Mouse (Mus musculus) right cerebral cortex, postnatal 4 days (tissue): ENCODE data around the gene Sdsl.
A peak's percentile ranks its signal among the peaks of the same experiment; 100 is the strongest.

Source experiments
- DNase-seq: peaks from one replicate; pipeline ENCODE4 v3.0.0-alpha.2; 2022

The Sdsl gene

DNA sequence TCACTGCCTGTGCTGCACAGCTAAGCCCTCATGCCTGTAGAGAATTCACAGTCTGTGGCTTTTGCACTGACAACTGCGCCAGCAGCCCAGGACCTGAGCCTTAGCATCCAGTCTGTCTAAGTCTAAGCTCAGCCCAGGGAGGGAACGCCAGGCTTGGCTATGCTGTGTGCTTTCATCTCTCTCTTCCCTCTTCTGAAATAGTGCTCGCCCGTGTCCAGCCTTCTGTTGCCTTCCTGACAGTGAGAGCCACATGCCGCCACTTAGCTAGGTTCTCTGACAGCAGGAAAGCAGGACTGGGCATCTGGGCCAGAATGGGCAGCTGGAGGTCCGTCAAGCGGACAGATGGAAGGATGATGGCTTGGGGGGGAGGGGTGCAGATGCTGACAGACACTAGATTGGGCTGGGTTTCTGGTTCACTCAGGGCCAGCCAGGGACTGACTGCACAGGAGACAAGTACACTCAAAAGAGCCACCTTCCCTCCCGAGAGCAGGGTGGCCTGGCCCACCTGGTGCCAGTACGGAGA is 21.3 kb upstream of the Sdsl start:
- DNase-seq, result no peak

DNA sequence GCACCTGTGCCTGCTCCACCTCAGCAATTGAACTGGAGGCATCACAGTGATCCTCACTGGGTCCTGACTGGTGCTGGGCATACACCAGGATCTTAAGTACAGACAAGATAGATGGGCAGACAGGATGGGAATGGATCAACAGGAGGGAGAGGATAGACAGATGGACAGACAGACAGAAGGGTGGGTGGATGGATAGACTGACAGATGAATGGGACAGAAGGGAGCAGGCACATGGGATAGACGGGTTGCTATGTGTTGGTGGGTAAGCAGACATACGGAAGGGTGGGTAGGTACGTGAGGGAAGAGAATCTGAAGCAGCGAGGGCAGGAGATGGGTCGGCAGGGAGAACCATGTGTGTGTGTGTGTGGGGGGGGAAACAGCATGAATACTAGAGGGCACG is 20.8 kb upstream of the Sdsl start:
- no peak for DNase-seq

DNA sequence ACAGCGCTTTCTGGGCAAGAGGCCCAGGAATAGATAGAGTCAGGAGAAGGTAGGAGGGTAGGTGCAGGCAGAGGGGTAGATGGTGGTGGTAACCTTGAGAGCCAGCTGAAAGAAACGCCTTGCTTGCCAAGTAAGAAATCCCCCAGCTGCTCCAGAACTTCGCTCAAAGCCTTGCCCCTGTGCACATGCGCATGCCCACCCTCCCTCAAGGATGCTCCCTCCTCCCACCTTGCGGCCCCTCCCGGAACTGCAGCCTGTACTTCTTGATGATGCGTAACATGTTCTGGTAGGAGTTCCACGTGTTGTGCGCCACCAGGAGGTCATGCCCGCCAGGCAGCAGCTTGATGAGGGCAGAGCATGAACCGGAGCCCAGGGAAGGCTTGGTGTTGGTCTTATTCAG is 19.8 kb upstream of the Sdsl start:
- DNase-seq, result peak; percentile 57

DNA sequence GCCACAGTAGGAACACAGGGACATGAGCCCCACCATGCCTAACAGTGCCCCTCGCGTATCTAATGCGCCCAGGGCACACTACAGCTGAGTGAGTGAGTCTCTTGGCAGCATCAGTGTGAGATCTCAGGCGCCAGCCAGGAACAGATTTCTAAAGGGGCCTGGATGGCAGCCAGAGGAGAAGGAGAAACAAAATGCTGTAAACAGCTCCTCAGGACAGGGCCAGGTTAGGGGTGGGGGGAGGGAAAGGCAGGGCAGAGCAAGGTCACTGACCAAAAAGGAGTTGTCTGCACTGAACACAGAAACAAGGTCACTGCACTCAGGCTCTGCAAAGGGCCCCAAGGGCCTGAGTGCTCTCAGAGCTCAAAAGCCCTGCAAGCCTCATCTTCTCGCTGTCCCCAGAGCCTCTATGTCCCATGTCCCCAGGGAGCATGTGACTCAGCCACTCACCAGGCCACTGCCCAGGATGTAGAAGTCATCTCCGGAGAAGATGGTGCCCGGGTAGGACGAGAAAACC is 18.1 kb upstream of the Sdsl start:
- DNase-seq, result peak; percentile 60

DNA sequence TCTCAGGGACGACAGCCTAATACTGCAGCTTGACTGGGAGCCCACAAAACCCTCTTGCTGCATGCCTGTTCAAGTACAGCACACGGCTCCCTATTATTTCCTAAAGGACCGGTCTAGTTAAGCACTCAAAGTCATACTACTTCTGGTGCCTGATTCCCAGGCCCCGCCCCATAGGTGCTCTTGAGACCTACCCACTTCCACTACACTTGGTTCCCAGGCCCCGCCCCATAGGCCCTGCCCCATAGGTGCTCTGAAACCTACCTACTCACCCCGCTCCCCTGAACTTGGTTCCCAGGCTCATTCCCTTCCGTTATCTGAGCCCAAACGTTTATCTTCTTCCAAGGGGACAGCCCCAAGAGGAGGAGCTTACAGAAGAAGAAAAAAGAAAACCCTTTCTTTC is 15.2 kb upstream of the Sdsl start:
- no peak for DNase-seq

DNA sequence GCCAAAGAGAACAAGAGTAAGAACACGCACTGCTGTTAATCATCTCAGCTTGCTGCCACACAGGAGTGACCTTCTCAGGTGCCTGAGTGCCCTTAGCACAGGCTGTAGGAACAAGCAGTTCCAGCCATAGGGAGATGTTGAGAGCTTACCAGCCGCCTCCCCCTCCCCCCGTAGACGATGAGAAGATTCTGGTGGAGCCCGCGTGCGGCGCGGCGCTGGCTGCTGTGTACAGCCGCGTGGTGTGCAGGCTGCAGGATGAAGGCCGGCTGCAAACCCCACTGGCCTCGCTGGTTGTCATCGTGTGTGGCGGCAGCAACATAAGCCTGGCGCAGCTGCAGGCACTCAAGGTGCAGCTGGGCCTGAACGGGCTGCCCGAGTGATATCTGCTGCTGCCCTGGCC is 10.8 kb upstream of the Sdsl start:
- no peak for DNase-seq

DNA sequence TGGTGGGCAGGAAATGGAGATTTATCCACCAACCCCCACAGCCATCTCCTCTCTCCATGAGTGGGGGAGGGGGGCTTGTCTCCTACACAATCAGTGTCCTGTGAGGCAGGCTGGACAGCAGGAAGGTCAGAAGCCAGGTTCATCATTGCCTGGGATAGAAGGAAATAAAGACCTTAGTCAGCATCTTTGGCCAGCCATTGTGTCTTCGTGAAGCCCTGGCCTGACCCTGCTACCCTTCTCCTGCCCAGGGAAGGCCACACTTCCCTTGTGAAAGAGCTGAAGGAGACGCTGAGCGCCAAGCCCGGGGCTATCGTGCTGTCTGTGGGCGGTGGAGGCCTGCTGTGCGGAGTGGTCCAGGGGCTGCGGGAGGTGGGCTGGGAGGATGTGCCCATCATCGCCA is 8.6 kb upstream of the Sdsl start:
- no peak for DNase-seq

DNA sequence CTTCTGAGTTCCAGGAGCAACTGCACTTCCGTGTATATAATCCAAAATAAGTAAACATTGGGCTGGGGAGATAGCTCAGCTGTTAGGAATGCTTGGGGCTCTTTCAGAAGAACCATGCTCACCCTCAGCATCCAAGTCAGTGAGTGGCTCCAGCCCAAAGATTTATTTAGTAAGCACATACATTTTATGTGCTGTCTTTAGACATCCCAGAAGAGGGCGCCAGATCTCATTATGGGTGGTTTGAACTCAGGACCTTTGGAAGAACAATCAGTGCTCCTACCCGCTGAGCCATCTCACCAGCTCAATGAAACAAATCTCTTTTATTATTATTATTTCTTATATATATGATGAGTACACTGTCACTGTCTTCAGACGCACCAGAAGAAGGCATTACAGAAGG is 6.9 kb upstream of the Sdsl start:
- no peak for DNase-seq

DNA sequence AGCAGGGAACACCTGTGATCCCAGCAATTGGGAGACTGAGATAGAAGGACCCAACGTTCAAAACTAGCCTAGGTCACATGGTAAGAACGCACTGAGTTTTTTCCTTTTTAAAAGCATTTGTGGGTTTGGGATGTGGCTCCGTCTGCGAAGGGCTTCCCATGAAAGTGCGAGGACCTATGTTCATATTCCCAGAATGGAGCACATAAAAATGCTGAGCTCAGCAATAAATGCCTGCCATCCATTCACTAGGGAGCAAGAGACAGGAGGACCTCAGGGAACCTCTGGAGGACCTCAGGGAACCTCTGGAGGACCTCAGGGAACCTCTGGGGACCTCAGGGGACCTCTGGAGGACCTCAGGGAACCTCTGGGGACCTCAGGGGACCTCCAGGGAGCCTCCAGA is 5.4 kb upstream of the Sdsl start:
- no peak for DNase-seq

DNA sequence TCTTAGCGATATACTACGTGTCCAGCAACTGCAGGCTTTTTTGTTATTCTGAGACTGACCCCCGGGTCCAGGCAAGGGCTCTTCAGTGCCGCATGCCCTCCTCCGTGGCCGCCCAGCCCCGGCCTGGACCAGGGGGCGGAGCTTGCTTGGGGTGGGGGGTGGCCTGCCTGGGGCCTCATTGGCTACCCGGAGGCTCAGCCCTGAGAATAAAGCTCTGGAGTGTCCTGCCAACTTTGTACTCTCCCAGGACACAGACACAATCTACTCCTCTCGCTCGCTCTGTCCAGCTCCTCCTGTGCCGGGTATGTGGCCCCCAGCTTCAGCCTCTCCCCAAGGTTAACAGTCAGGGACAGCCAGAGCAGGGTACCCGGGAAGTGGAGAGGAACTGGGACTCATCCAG is 3.7 kb upstream of the Sdsl start, which contains the start of gene Sds:
Gene Sds, plus strand, starts transcription at position 231 of the 400 bp plus-strand sequence.
- no peak for DNase-seq

DNA sequence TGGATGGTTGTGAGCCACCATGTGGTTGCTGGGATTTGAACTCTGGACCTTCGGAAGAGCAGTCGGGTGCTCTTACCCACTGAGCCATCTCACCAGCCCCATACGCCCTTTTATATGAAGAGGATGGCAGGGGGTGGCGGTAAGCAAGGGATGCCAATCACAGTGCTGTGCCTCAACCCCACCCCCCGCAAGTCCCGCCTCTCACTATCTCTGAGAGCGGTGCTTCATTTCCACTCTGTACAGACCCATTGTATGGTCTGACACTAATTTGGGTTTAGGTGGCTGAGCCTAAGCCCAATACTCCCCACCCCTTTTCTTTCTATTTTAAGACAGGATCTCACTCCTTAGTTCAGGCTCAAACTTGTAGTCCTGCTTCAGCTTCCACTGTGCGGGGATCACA is 3.3 kb upstream of the Sdsl start:
- DNase-seq, result no peak

DNA sequence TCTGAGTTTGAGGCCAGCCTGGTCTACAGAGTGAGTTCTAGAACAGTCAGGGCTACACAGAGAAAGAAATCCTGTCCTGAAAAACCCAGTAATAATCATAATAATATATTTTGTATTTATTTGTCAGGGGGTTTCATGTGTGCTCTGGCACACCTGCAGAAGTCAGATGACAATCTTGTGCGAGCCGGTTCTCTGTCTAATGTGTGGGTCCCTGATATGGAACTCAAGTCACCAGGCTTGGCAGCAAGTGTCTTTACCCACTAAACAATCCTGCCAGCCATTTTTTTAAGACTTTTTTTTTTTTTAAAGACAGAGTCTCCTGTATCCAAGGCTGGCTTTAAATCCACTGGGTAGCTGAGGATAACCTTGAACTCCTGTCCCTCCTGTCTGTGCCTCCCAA is 751 bp upstream of the Sdsl start:
- DNase-seq, result no peak

DNA sequence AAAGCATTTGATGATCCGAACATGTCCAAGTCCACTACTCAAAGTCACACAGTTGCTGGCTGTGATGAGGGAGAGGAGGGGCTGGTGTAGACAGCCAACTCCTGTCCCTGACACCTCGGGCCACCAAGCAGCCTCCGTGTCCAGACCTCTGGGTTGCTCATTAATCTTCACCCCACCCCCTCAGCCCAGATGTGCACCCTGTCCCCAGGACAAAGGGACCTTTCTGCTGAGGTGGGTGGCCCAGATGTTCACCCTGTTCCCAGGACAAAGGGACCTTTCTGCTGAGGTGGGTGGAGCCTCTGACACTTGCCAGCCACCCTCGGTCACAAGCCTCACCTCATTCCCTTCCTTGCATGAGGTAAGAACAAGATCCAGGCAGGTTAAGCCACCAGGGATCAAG is 1.1 kb downstream of the Sdsl start:
- no peak for DNase-seq

DNA sequence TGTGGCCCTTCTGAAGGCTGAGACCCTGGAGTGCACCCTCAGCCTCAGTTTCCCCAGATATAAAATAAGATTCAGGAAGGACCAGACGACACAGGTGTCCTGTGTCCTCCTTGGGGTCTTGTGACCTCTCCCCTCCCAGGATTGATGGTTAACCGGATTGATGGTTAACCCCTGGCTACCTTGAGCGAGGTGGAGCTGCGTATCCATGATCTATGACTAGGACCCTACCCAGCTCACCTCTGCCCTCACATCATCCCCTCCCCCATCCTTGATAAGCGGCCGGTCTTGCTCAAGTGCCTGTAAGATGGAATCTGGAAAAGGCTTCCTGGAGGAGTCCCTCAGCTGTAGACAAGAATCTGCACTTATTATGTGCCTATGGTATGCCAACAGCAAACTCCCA is 3.8 kb downstream of the Sdsl start:
- DNase-seq, result no peak

DNA sequence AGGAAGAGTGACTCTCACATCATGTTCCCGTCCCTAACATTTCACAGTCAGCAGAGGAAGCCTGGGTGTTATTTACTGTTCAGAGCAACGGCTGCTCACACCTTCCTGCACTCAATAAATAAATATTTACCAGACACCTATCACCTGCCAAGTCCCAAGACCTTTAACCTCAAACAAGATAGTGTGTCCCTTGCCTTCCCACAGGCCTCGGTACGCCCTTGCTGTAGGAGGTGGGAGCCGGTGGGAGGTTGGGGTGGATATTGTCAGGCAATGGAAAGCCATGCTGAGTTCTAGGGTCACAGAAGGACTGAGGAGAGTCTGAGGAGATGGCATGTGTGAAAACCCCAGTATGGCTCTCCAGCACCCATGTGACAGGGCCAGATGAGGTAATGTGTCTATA is 4.3 kb downstream of the Sdsl start:
- DNase-seq, result no peak

DNA sequence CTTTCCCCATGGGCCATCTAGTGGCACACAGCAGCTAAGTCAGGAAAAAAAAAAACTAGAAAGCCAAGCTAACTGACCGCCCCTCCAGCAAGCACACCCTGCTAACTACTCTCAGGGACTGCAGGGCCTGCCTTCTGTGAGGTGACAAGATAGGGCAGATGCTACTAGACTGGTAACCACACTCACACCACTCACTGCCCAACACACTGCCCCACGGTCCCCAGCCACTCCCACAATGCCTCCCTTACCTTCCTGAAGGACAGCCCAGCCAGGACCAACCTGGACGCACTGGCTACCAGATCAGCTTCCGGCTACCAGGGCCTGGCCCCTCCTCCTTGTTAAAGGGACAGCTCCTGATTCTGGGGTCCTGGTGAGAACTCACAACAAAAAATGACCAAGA is 5.6 kb downstream of the Sdsl start:
- DNase-seq, result no peak

DNA sequence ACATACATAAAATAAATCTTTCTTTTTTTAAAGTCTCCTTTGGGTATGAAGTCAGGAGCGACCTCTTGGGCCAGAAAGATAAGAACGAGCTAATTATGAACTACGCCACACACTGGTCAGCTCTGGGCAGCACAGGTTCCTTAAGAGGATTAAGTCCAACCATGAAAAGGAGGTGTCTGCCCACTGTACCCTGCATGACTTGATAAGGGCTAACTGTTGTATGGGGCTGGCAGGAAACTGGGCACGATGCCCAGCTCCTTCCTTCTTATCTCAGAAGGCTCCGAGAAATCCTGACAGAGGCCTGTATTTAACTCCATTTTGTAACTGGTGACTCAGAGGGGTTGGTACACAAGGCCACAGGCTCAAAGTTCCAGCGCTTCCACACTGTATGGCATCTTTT is 6.8 kb downstream of the Sdsl start:
- DNase-seq, result no peak

DNA sequence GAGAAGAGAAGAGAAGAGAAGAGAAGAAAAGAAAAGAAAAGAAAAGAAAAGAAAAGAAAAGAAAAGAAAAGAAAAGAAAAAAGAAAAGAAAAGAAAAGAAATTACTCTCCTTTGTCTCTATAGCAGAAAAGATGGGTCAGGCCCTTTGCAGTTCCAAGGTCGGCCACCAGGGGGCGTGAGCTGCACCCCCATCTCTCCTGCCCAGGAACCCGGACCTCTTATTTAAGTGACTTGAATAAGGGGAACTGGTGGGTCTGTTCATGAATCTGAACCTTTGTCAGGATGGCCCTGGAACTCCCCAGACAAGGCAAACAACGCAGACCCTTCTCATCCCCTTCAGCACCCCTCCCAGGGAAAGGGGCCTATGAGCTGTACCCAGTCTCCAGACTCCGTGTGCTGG is 7.5 kb downstream of the Sdsl start:
- DNase-seq, result no peak

DNA sequence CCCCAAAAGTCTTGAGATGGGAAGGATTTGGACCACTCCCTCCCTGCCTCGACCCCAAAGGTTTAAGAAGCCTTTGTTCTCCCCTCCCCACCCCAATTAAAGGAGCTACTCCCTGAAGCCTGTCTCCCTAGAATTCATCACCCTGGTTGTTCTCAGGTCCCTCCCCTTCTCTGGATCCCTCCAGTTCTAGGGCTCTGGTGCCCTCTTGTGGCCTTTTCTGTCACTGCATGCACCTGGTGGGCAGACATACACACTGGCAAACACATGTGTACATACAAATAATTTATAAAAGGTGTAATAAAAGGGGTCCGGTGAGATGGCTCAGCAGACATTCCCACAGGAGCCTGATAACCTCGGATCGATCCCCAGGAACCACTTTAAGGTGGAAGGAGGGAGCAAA is 8.3 kb downstream of the Sdsl start:
- DNase-seq, result peak; percentile 51

DNA sequence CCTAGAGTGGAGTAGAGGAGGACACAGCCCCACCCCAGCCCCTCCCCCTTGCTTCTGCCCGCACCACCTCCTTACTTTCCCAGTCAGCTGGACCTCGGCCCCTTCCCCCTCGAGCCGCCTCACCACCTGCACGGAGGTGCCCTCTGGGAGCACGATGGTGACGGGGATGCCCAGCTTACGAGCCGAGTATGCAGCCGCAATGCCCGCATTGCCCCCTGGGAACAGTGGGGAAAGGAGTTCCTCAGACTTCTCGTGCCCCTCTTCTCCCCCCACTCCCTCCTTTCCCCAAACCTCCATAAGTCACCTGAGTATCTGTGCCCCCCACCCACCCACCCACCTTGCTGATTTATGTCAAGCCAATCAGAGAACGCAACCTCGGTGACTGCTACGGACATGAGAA is 10.7 kb downstream of the Sdsl start:
- no peak for DNase-seq

DNA sequence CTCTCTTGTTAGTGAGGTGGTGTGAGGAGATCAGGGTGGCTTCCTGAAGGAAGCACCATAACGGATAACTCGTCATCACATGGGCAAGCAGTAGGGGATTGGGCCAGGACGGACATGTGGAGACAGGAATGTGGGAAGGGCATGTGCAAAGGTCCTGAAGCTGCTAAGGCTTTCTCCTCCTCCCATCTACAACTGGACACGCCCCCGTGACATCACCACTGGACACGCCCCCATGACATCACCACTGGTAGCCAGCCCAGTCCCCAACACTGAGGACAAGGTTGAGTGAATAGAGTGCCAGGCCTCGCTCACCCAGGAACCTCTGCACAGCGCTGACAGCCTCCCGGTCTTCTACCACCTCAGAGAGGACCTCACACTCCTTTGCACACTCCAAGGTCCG is 13.5 kb downstream of the Sdsl start:
- DNase-seq, result no peak

DNA sequence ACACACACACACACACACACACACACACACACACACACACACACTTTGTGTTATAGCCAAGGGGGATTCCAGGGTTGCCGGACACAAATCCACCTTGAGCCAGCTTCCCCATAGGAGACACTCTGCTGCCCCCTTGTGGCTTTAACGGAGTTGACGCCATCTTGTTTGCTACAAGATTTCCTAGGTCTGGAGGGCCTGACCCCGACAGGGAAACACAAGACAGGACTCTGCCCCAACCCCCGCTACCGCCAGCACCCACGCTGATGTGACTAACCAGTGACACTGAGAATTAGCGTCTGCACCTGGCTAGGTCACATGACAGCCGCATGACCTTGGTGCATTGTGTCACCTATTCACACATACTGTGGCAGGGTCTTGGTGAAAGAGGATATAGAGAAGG is 15.0 kb downstream of the Sdsl start:
- peak; percentile 83 for DNase-seq

DNA sequence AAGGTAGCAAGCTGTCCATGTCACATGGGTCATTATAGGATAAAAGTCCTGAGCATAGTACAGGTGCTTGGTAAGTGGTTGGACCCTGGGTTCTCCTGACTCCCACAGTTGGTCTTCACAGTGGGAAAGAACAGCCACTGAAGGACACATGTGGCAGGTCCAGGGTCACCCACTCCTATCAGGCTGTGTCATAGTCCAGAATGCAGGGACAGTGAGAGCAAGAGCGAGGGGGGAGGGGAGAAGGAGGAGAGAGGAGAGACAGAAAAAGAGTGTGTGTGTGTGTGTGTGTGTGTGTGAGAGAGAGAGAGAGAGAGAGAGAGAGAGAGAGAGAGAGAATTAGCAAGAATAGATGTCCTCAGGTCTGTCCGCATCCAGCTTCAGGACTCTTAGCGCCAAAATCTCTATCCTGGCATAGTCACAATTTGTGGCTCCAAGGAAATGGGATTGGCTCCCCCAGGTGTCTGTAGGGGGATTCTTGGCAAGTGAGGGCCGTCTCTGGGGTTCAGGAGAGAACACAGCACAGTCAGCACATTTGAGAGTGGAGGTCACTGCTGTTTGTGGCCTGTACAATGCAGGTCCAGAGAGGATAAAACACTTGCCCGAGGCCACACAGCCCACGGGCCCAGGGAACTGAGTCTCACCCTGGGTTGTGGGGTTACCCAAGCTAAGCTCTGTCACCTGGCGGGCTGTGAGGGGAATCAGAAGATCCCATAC is 15.6 kb downstream of the Sdsl start:
- DNase-seq, result no peak

DNA sequence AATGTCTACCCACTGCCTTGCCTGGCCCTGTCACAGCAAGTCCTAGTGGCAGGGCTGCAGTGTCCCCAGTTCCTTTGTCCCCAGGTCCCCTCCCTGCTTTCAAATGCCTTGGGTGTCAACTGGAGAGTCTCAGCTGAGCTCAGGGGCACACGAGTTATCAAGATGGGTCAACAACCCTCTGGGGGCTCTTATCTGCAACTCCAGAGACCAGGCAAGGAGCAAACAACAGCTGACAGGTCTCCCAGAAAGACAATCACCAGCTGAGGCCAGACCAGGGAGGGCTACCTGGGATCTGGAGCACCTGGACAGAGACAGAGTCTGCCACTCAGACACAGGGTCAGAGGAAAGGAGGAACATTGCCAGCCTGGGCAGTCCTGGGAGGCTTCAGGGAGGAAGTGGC is 16.4 kb downstream of the Sdsl start:
- DNase-seq, result no peak

DNA sequence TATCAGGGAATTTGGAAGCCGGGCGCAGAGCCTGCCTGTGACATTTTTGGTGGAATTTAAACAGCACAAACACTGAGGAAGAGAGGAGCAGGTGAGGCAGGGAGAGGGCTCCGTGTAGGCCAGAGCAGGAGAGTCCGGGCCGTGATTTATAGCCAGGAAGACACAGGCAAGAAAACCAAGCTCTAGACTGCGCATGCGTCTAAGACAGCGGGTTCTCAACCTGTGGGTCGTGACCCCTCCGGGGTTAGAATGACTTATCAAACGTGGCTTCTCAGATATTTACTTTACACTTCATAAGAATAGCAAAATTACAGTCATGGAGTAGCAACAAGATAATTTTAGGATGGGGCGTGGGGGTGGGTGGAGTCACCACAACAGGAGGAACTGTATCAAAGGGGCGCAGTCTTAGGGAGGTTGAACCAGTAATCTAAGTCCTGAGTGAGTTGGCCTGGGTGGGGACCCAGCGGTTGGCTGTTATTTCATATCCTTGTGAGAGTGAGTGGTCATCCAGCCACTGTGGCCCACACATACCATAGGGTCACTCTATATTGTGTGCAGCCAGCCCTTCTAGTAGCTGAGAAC is 17.8 kb downstream of the Sdsl start:
- DNase-seq, result no peak
